Mouse (Mus musculus) stomach, postnatal 0 days (tissue): ENCODE measurements around the gene Rgs12. TPM values are rescaled to one million over a fixed set of nuclear protein-coding genes. Genes with fewer than 3 reads are reported as not detected.

Source experiments
- ATAC-seq: fragments of 200-750 bp; cut with Nextera tagmentation; 2 replicates; pipeline ENCODE4 v1.8.0; 2017; ENCODE audit not compliant: low FRiP score, low TSS enrichment
- DNase-seq: peaks from one replicate; pipeline ENCODE4 v3.0.0-alpha.2; 2016; ENCODE audit warnings: low spot score
- H3K27ac ChIP-seq: fragments of 300-500 bp; sonication (generic); replicated peaks from 2 replicates; pipeline ENCODE4 v1.5.1; 2014; ENCODE audit warnings: mild to moderate bottlenecking, control low read depth
- H3K27me3 ChIP-seq: fragments of 300-500 bp; sonication (generic); 2 replicates; pipeline ENCODE4 v1.6.1; 2014; ENCODE audit warnings: low read length; ENCODE audit not compliant: control insufficient read depth, insufficient read depth
- H3K36me3 ChIP-seq: fragments of 300-500 bp; sonication (generic); 2 replicates; pipeline ENCODE4 v1.6.1; 2014; ENCODE audit warnings: low read length, mixed read lengths; ENCODE audit not compliant: control insufficient read depth, insufficient read depth
- H3K4me1 ChIP-seq: fragments of 300-500 bp; sonication (generic); replicated peaks from 2 replicates; pipeline ENCODE4 v1.6.1; 2014; ENCODE audit warnings: antibody characterized with exemption; ENCODE audit not compliant: control insufficient read depth, insufficient read depth
- H3K4me2 ChIP-seq: fragments of 300-500 bp; sonication (generic); replicated peaks from 2 replicates; pipeline ENCODE4 v1.6.1; 2014; ENCODE audit warnings: low read depth, mild to moderate bottlenecking, control low read depth, moderate library complexity
- H3K4me3 ChIP-seq: fragments of 300-500 bp; sonication (generic); 2 replicates; pipeline ENCODE4 v1.5.1; 2014; ENCODE audit warnings: low read depth, low read length, control low read depth
- H3K9ac ChIP-seq: fragments of 300-500 bp; sonication (generic); 2 replicates; pipeline ENCODE4 v1.6.1; 2014; ENCODE audit warnings: mild to moderate bottlenecking, low read length, control low read depth, mixed read lengths
- H3K9me3 ChIP-seq: fragments of 300-500 bp; sonication (generic); 2 replicates; pipeline ENCODE4 v1.6.1; 2016; ENCODE audit warnings: low read length; ENCODE audit not compliant: control insufficient read depth
- CTCF ChIP-seq: IDR thresholded peaks from 2 replicates; pipeline ENCODE4 v1.5.1; 2016; ENCODE audit warnings: antibody characterized with exemption, low read depth, mild to moderate bottlenecking, moderate library complexity
- EP300 ChIP-seq: optimal IDR thresholded peaks from 2 replicates; pipeline ENCODE3; 2016; ENCODE audit warnings: antibody characterized with exemption
- WGBS: fragments of 180-500 bp; shearing (Covaris S2); extraction: QIAGEN DNeasy Blood & Tissue Kit; methylation state at CpG from one replicate; pipeline ENCODE4 v1.1.7; 2014; 5-methylcytosine and 5-hydroxymethylcytosine counted together
- polyA plus RNA-seq: library from polyadenylated mRNA; unstranded; fragments of >200 nt; fragmentation: Nextera tagmentation; extraction: Ambion mirVana; gene quantifications from 2 replicates; pipeline ENCODE4 v1.2.1, GENCODE M21; 2015

The Rgs12 gene
- polyA plus RNA-seq, 1 experiment from 2014 or later, result 12.7 TPM

GRCm38 (mm10) chr5:35057582-35057981, 108.3 kb downstream of the Rgs12 start:
- WGBS, result 27% methylated on average over 4 of the region's 4 CpGs
- H3K9me3 ChIP-seq, result no peaks in the 10 kb centered on the region
- no peaks in the 10 kb centered on the region for H3K36me3 ChIP-seq
- peak overlapping the region; percentile 59 for H3K4me3 ChIP-seq
- TF ChIP-seq EP300, result no peak
- no peak for TF ChIP-seq CTCF
- H3K27ac ChIP-seq, result no peak overlapping the region
- DNase-seq, result no peak
- H3K9ac ChIP-seq, result no peak overlapping the region
- no peaks in the 10 kb centered on the region for H3K27me3 ChIP-seq
- no peaks in the 10 kb centered on the region for H3K4me1 ChIP-seq
- peak overlapping the region; percentile 98 for H3K4me2 ChIP-seq
- ATAC-seq, result no peak

GRCm38 (mm10) chr5:35058216-35058615, 109.0 kb downstream of the Rgs12 start:
- no peak overlapping the region for H3K9ac ChIP-seq
- H3K4me2 ChIP-seq, result no peak overlapping the region
- H3K36me3 ChIP-seq, result no peaks in the 10 kb centered on the region
- H3K9me3 ChIP-seq, result no peaks in the 10 kb centered on the region
- TF ChIP-seq EP300, result no peak
- TF ChIP-seq CTCF, result no peak
- no peak overlapping the region for H3K27ac ChIP-seq
- ATAC-seq (no peak), DNase-seq (no peak)
- no peaks in the 10 kb centered on the region for H3K4me1 ChIP-seq
- H3K4me3 ChIP-seq, result no peak overlapping the region
- H3K27me3 ChIP-seq, result no peaks in the 10 kb centered on the region
- WGBS, result 75% methylated on average over 1 of the region's 1 CpGs

- ATAC-seq (no peak), DNase-seq (no peak)
- no peaks in the 10 kb centered on the region for H3K4me1 ChIP-seq
- H3K27me3 ChIP-seq, result no peaks in the 10 kb centered on the region
- H3K4me3 ChIP-seq, result no peak overlapping the region
- no peaks in the 10 kb centered on the region for H3K9me3 ChIP-seq
- no peak for TF ChIP-seq CTCF
- no peak for TF ChIP-seq EP300
- H3K9ac ChIP-seq, result no peak overlapping the region
- no peaks in the 10 kb centered on the region for H3K36me3 ChIP-seq
- no peak overlapping the region for H3K27ac ChIP-seq
- no peak overlapping the region for H3K4me2 ChIP-seq
- 54% methylated on average over 3 of the region's 3 CpGs for WGBS
These were observed 110.9 kb downstream of the Rgs12 start for GRCm38 (mm10) chr5:35060098-35060497.

GRCm38 (mm10) chr5:35069841-35070240, 120.6 kb downstream of the Rgs12 start:
- Histone ChIP-seq H3K27me3 (no peaks in the 10 kb centered on the region), H3K4me3 (no peak overlapping the region), H3K36me3 (no peaks in the 10 kb centered on the region), H3K9ac (no peak overlapping the region), H3K4me1 (no peaks in the 10 kb centered on the region), H3K9me3 (no peaks in the 10 kb centered on the region), H3K4me2 (no peak overlapping the region), H3K27ac (no peak overlapping the region)
- WGBS, result 80% methylated on average over 2 of the region's 2 CpGs
- ATAC-seq (no peak), DNase-seq (no peak)
- TF ChIP-seq EP300 (no peak), CTCF (no peak)

- no peak for TF ChIP-seq CTCF
- TF ChIP-seq EP300, result no peak
- Histone ChIP-seq H3K4me2 (no peak overlapping the region), H3K4me3 (no peak overlapping the region), H3K27ac (no peak overlapping the region), H3K9ac (no peak overlapping the region), H3K27me3 (no peaks in the 10 kb centered on the region), H3K9me3 (no peaks in the 10 kb centered on the region), H3K4me1 (no peaks in the 10 kb centered on the region), H3K36me3 (no peaks in the 10 kb centered on the region)
- WGBS, result 79% methylated on average over 8 of the region's 8 CpGs
- ATAC-seq (no peak), DNase-seq (no peak)
These were observed 121.1 kb downstream of the Rgs12 start for GRCm38 (mm10) chr5:35070314-35070713.

GRCm38 (mm10) chr5:35070953-35071352, 121.7 kb downstream of the Rgs12 start:
- ATAC-seq (no peak), DNase-seq (no peak)
- Histone ChIP-seq H3K4me2 (no peak overlapping the region), H3K9ac (no peak overlapping the region), H3K9me3 (no peaks in the 10 kb centered on the region), H3K4me1 (no peaks in the 10 kb centered on the region), H3K27ac (no peak overlapping the region), H3K36me3 (no peaks in the 10 kb centered on the region), H3K4me3 (no peak overlapping the region), H3K27me3 (no peaks in the 10 kb centered on the region)
- 52% methylated on average over 7 of the region's 7 CpGs for WGBS
- no peak for TF ChIP-seq CTCF
- TF ChIP-seq EP300, result no peak

GRCm38 (mm10) chr5:35071855-35072254, 122.6 kb downstream of the Rgs12 start:
- Histone ChIP-seq H3K27me3 (no peaks in the 10 kb centered on the region), H3K9ac (no peak overlapping the region), H3K4me2 (no peak overlapping the region), H3K9me3 (no peaks in the 10 kb centered on the region), H3K4me3 (no peak overlapping the region), H3K36me3 (no peaks in the 10 kb centered on the region), H3K4me1 (no peaks in the 10 kb centered on the region), H3K27ac (no peak overlapping the region)
- DNase-seq (no peak), ATAC-seq (no peak)
- WGBS, result 89% methylated on average over 6 of the region's 6 CpGs
- no peak for TF ChIP-seq CTCF
- no peak for TF ChIP-seq EP300
